Mouse (Mus musculus): Measurements from ENCODE around the gene Uba52.

- no peak for TF ChIP-seq CTCF (IDR thresholded peaks at IDR 0.05; ENCODE audit: low read depth, low read length)
- TF ChIP-seq GATA1 (IDR thresholded peaks at IDR 0.05; ENCODE audit: borderline replicate concordance, low read length): no peak
- no peak for TF ChIP-seq POLR2AphosphoS5 (IDR thresholded peaks at IDR 0.05; ENCODE audit: insufficient replicate concordance, low read depth, low read length)
These were observed 41.2 kb downstream of the Uba52 start for GRCm38 (mm10) chr8:70469295-70469916.
